Mouse (Mus musculus) adipocyte (in vitro differentiated cells): Measurements from ENCODE around the gene Gm9936.

Experiments
- DNase-seq: peaks from one replicate; pipeline ENCODE4 v3.0.0-alpha.2; 2016; ENCODE audit warnings: low spot score

Gm9936 gene

DNA sequence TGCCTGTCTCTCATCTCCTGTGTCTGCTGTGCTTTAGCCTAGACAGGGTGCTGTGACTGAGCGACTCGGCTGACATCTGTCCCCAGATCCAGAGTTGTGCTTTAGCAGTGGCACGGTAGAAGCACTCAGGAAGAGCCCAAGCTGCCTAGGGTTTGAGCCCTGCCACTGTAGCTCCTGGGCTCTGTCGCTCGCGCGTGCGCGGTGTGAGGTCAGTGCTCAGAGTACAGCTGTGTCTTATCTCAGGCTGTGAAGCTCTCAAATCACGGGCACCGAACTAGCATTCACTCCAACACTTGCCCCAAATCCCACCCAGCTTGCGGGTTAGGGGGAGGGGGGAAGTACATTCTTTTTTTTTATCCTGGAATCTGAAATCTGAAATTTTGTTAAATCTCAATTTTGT is 21.6 kb downstream of the Gm9936 start:
- no peak for DNase-seq

- DNase-seq: no peak
These were observed 28.7 kb downstream of the Gm9936 start for GRCm38 (mm10) chr5:114829740-114830139.

DNA sequence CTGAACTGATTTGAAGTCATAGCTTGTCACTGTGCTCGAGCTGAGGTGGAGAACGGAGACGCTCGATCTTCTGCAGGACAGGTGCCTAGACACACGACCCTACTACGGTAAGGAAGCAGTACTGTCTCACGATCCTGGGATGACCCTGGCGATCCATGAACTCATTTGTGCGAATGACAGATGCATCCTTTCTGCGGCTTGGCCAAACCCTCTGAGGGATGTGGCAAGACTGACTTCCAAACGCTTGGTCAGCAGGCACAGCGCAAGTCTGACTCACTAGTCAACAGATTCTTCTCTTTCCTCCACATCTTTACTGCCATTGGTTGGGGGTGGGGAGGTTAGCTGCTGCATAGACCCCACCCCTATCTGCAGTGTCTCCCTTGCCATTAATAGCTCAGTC is 31.1 kb downstream of the Gm9936 start:
- peak; percentile 50 for DNase-seq

GRCm38 (mm10) chr5:114825978-114826691 is 32.3 kb downstream of the Gm9936 start:
- DNase-seq: no peak

GRCm38 (mm10) chr5:114824197-114824596 is 34.3 kb downstream of the Gm9936 start:
- no peak for DNase-seq

GRCm38 (mm10) chr5:114822796-114823688 is 35.4 kb downstream of the Gm9936 start, which contains the start of gene 1500011B03Rik:
TSS of gene 1500011B03Rik (minus strand) at chr5:114823468.
- DNase-seq: no peak

DNA sequence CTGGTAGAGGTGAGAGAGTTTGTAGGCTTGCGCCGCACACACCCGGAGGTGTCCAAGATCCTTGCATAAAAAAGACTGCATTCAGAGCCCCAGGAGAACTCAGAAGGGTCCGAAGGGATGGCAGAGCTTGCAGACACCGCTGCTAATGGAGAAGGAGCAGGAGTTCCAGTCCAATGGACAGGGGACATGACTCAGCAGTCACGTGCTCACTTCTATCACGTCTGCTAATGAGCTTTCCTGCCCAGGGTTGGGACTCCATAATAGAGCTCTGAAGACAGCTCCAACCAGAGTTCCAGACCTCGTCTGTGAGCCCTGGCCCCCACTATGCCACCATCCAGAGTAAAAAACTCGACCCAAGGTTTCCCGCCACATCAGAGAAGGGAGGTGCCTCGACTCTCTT is 40.4 kb downstream of the Gm9936 start:
- DNase-seq: no peak

- no peak for DNase-seq
These were observed 41.9 kb downstream of the Gm9936 start for GRCm38 (mm10) chr5:114816599-114816998.

- peak; percentile 82 for DNase-seq
These were observed 44.8 kb downstream of the Gm9936 start for GRCm38 (mm10) chr5:114813525-114814181.

GRCm38 (mm10) chr5:114809826-114810225 is 48.7 kb downstream of the Gm9936 start:
- DNase-seq: no peak

GRCm38 (mm10) chr5:114809181-114809756 is 49.2 kb downstream of the Gm9936 start:
- peak; percentile 58 for DNase-seq

DNA sequence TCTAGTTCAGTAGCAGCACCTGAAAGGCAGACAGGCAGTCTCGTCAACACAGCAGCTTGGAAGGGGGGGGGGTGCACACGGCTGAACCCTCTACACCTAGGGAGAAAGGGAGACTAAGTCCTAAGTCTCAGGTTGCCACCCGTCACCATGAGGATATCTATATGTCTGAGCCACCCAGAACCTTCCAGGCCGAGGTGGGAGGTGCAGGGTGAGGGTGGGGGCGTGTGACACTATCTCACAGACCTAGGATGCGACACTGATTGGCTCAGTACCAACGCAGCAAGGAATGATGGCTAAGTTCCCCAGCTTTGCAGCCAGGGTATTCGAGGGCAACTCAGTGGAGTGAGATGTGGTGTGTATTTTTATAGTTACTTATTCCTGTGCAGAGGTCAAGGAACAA is 50.1 kb downstream of the Gm9936 start:
- no peak for DNase-seq

- DNase-seq: no peak
These were observed 50.6 kb downstream of the Gm9936 start for GRCm38 (mm10) chr5:114807893-114808292.

DNA sequence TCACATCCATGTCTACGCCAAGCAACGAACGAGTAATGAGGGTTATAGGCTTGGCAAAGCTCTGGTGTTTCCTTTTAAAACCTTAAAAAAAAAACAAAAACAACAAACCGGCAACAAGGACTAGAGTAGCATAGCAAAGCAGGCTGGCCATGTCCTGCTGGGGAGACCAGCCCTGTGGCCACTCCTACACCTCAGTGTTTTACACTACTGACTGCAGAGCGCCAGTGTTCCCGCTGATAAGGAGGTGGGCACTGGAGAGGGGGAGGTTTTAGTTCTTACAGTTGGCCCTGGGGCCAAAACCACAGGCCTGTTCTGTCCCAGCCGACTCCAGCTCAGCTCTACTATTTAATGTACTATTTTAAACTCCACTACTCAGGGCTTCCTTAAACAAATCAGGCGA is 51.0 kb downstream of the Gm9936 start:
- DNase-seq: peak; percentile 62

DNA sequence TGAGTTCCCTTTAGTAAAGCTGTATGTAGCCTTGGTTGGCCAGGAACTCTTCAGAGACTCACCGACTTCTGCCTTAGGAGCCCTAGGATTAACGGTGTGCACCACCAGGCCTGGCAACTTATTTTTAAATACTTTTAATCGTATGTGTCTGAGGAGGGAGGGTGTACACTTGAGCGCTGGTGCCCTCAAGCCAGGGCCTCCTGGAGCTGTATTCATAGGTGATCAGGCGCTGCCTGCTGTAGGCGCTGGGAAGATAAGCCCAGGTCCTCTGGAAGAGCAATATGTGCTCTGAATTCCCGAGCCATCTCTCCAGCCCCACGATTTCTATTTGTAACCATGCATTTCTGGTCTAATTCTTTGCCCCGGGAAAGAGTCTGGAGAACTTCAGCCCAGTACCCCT is 51.4 kb downstream of the Gm9936 start:
- no peak for DNase-seq

GRCm38 (mm10) chr5:114806636-114807035 is 51.8 kb downstream of the Gm9936 start:
- DNase-seq: no peak
